Mouse (Mus musculus) spleen, adult 2 months (tissue): Measurements from ENCODE around the gene Tmprss4.

Experiments
- CTCF ChIP-seq: fragments of 200-500 bp; IDR thresholded peaks from 2 replicates; pipeline ENCODE4 v1.5.1; 2011; ENCODE audit warnings: mild to moderate bottlenecking, inconsistent platforms; ENCODE audit not compliant: insufficient read depth, insufficient read length, insufficient replicate concordance; ENCODE audit errors: extremely low read depth
- POLR2A ChIP-seq: fragments of 200-500 bp; IDR thresholded peaks from 2 replicates; pipeline ENCODE4 v1.6.1; 2011; ENCODE audit warnings: low read depth, low read length, inconsistent platforms

GRCm38 (mm10) chr9:45130119-45130518 lies 73.8 kb downstream of the Tmprss4 start:
- TF ChIP-seq CTCF (no peak), POLR2A (no peak)
